Mouse (Mus musculus) intestine, embryonic 14.5 days (tissue): ENCODE results near the gene Ifit1bl2. TPM values are rescaled to one million over a fixed set of nuclear protein-coding genes. Genes with fewer than 3 reads are reported as not detected.

Experiments used
- polyA plus RNA-seq: library from polyadenylated mRNA; unstranded; fragments of >200 nt; fragmentation: Nextera tagmentation; extraction: Ambion mirVana; gene quantifications from 2 replicates; pipeline ENCODE4 v1.2.1, GENCODE M21; 2014

The Ifit1bl2 gene
- polyA plus RNA-seq, 1 experiment from 2014 or later: 0.14 TPM

Other genes starting within 250 kb of the Ifit1bl2 start
- 3.2 and 3.3 TPM in 2 replicates for gene Ch25h, start 165.6 kb downstream of the Ifit1bl2 start, polyA plus RNA-seq
- 28.2 and 31.3 TPM in 2 replicates for gene Lipa, start 113.3 kb downstream of the Ifit1bl2 start, polyA plus RNA-seq
- gene Ifit2, start 90.0 kb downstream of the Ifit1bl2 start, polyA plus RNA-seq: 8.9 and 10.3 TPM in 2 replicates
- 0.60 and 0.90 TPM in 2 replicates for gene Ifit3, start 57.2 kb downstream of the Ifit1bl2 start, polyA plus RNA-seq
- 0.18 TPM in 1 of 2 replicates, not detected in the other for gene Ifit1bl1, start 38.8 kb downstream of the Ifit1bl2 start, polyA plus RNA-seq
- 0.11 and 0.15 TPM in 2 replicates for gene Ifit3b, start 32.8 kb downstream of the Ifit1bl2 start, polyA plus RNA-seq
- 1.7 and 2.2 TPM in 2 replicates for gene Ifit1, start 128 bp upstream of the Ifit1bl2 start, polyA plus RNA-seq
- gene Slc16a12, start 106.5 kb upstream of the Ifit1bl2 start, polyA plus RNA-seq: 3.9 and 5.1 TPM in 2 replicates
- 9.3 and 10.6 TPM in 2 replicates for gene Pank1, start 238.7 kb upstream of the Ifit1bl2 start, polyA plus RNA-seq